Mouse (Mus musculus): ENCODE results near the gene Rassf8. TPM values are rescaled to one million over a fixed set of nuclear protein-coding genes. Genes with fewer than 3 reads are reported as not detected.

Gene Rassf8
- total RNA-seq, 2 experiments from 2014 or later, result 18.7 to 19.7 TPM

- intact Hi-C loops (cut with DNase I), result loop anchor here (2.0 kb wide), 1 partner anchor 46 kb away; no protein-coding TSS in a partner anchor
Observed at GRCm38 (mm10) chr6:145746921-145747670, 548 bp downstream of the Rassf8 start.

GRCm38 (mm10) chr6:145747671-145748640, 1.4 kb downstream of the Rassf8 start:
- DNase-seq (ENCODE audit: low spot score in 2 of 2), result peak in 1 of 2 experiments; percentile 10
- intact Hi-C loops (cut with DNase I), result loop anchor here (2.0 kb wide), 1 partner anchor 45 kb away; no protein-coding TSS in a partner anchor

More at GRCm38 (mm10) chr6:145746921-145747670, 548 bp downstream of the Rassf8 start:
- no peak for DNase-seq (ENCODE audit: low spot score in 2 of 2)

GRCm38 (mm10) chr6:145750394-145750793, 3.8 kb downstream of the Rassf8 start:
- no peak for DNase-seq (ENCODE audit: low spot score in 2 of 2)
- intact Hi-C loops (cut with DNase I), result no loop called here

GRCm38 (mm10) chr6:145753296-145753695, 6.7 kb downstream of the Rassf8 start:
- intact Hi-C loops (cut with DNase I), result no loop called here
- DNase-seq (ENCODE audit: low spot score in 2 of 2), result no peak

- intact Hi-C loops (cut with DNase I), result no loop called here
Observed at GRCm38 (mm10) chr6:145754416-145754815, 7.9 kb downstream of the Rassf8 start.

GRCm38 (mm10) chr6:145755942-145756639, 9.5 kb downstream of the Rassf8 start:
- intact Hi-C loops (cut with DNase I), result no loop called here
- no peak for DNase-seq (ENCODE audit: low spot score in 2 of 2)

More at GRCm38 (mm10) chr6:145754416-145754815, 7.9 kb downstream of the Rassf8 start:
- DNase-seq (ENCODE audit: low spot score in 2 of 2), result no peak

- DNase-seq (ENCODE audit: low spot score in 2 of 2), result peak; percentile 25 to 64
- intact Hi-C loops (cut with DNase I), result no loop called here
Observed at GRCm38 (mm10) chr6:145756640-145757005, 10.1 kb downstream of the Rassf8 start.

- intact Hi-C loops (cut with DNase I), result no loop called here
- DNase-seq (ENCODE audit: low spot score in 2 of 2), result no peak
Observed at GRCm38 (mm10) chr6:145757346-145757745, 10.8 kb downstream of the Rassf8 start.

- intact Hi-C loops (cut with DNase I), result no loop called here
- DNase-seq (ENCODE audit: low spot score in 2 of 2), result no peak
Observed at GRCm38 (mm10) chr6:145758685-145759084, 12.1 kb downstream of the Rassf8 start.

GRCm38 (mm10) chr6:145759432-145759831, 12.9 kb downstream of the Rassf8 start:
- DNase-seq (ENCODE audit: low spot score in 2 of 2), result no peak
- intact Hi-C loops (cut with DNase I), result no loop called here

- no peak for DNase-seq (ENCODE audit: low spot score in 2 of 2)
- intact Hi-C loops (cut with DNase I), result no loop called here
Observed at GRCm38 (mm10) chr6:145760246-145761016, 13.9 kb downstream of the Rassf8 start.

- no peak for DNase-seq (ENCODE audit: low spot score in 2 of 2)
Observed at GRCm38 (mm10) chr6:145761151-145761935, 14.8 kb downstream of the Rassf8 start.

GRCm38 (mm10) chr6:145762016-145762415, 15.5 kb downstream of the Rassf8 start:
- no peak for DNase-seq (ENCODE audit: low spot score in 2 of 2)
- intact Hi-C loops (cut with DNase I), result no loop called here

More at GRCm38 (mm10) chr6:145761151-145761935, 14.8 kb downstream of the Rassf8 start:
- intact Hi-C loops (cut with DNase I), result no loop called here

GRCm38 (mm10) chr6:145763051-145763450, 16.5 kb downstream of the Rassf8 start:
- no peak for DNase-seq (ENCODE audit: low spot score in 2 of 2)
- intact Hi-C loops (cut with DNase I), result no loop called here

GRCm38 (mm10) chr6:145765011-145765410, 18.5 kb downstream of the Rassf8 start:
- intact Hi-C loops (cut with DNase I), result no loop called here
- no peak for DNase-seq (ENCODE audit: low spot score in 2 of 2)

GRCm38 (mm10) chr6:145766971-145767370, 20.4 kb downstream of the Rassf8 start:
- DNase-seq (ENCODE audit: low spot score in 2 of 2), result no peak
- intact Hi-C loops (cut with DNase I), result no loop called here

- intact Hi-C loops (cut with DNase I), result no loop called here
- no peak for DNase-seq (ENCODE audit: low spot score in 2 of 2)
Observed at GRCm38 (mm10) chr6:145767637-145768036, 21.1 kb downstream of the Rassf8 start.

GRCm38 (mm10) chr6:145768671-145769292, 22.2 kb downstream of the Rassf8 start:
- intact Hi-C loops (cut with DNase I), result no loop called here
- DNase-seq (ENCODE audit: low spot score in 2 of 2), result no peak

Data from left cerebral cortex, postnatal 25 days (tissue).